Mouse (Mus musculus): ENCODE measurements at regions not wholly inside any gene's neighbourhood (a gene's known extent, or its start where the extent isn't known, plus 50 kb on each side); places are given as distances from the start of the nearest gene placed in this dataset.
A peak's percentile ranks its signal among the peaks of the same experiment; 100 is the strongest.

GRCm38 (mm10) chr12:30510861-30511260, 73.4 kb upstream of the Tmem18 start:
- no peak for DNase-seq

- no peak for DNase-seq
Measured at GRCm38 (mm10) chr12:30483370-30483769, 100.9 kb upstream of the Tmem18 start.

DNA sequence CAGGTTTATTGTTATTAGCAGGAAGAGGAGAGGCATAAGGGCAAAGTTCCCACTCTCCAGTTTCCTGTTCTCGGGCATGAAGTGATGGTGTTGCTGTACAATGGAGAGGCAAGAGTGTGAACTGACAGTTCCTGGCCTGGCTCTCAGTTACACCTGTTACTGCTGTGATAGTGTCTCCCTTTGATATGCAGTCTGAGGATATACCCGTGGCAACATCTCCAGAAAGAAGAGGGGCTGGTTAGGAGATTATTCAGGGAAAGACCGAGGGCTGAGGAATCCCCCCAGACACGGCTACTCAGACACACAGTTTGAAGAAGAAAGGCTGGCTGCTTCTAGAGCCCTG, 100.3 kb upstream of the Sntg2 start:
- DNase-seq: no peak

DNA sequence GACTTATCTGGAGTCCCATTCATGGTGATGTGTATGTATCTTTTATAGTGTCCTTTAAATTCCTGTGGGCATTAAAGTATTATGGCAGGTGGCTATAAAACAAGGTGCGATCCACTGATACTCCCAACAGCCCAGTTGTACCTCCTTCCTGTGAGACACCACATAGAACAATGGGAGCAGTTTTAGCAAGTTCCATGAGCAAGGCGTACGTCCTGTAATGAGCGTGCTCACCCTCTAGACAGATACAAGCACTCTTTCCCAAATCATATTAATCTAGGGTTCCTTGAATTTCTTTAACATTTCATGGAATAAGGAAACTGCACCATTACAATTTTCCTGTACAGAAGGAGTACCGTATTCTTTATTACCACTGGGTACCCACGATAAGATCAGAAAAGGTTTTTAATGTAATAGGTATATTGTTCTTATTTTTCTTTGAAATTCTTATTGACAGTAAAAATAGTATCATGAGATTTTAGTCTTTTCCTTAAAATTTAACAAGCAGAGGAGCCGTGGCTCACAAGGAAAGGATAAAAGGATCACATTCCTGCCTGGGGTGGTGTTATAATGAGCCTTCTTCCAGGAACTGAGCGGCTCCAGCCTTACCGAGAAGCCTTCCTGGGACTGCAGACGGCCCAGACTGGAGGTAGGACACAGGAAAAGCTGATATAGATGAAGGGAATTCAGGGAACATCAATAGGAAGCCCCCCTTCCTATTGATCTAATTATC, 99.7 kb upstream of the Sntg2 start:
- DNase-seq: no peak

- DNase-seq: no peak
Measured at GRCm38 (mm10) chr12:30467186-30467585, 94.0 kb upstream of the Sntg2 start.

DNA sequence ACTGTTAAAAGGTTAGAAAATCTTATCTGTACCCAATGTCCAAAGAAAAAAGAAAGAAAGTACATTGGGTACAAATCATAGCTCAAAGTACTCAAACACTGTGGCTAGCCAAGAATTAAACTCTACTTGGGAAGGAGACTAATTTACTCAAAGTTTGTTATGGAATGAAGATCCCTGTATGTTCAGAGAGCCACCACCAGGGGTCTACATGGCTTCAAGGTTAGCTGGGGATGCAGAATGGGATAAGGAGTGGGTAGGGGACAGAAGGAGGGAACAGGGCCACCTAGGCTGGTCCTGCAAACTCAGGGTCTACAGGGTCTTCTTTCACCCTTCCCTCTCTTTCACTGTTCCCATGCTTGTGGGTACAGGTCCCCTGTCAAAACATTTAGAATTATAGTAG, 77.4 kb upstream of the Sntg2 start:
- DNase-seq: peak; percentile 27

- no peak for DNase-seq
Measured at GRCm38 (mm10) chr12:30434892-30435291, 61.7 kb upstream of the Sntg2 start.

GRCm38 (mm10) chr12:30432861-30433260, 59.7 kb upstream of the Sntg2 start:
- no peak for DNase-seq

DNA sequence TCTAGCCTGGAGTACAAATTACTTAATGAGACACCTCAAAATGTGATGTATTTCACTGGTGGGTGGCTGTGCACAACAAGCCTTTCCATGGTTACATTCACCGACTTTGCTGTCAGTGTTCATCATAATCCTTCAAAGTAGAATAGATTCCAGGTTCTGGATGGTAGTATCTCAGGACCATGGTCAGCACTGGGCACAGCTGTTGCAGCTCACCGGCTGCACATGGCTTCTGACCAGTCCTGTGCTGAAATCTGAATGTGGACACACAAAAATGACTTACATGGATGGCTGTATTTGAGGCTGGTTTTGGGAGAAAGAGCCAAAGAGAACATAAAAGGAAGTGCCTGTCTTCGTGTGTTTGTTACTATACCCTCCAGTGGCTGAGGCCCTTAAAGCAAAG, 57.5 kb upstream of the Sntg2 start:
- peak; percentile 29 for DNase-seq

GRCm38 (mm10) chr12:30425301-30425700, 52.1 kb upstream of the Sntg2 start:
- DNase-seq: no peak

Data from kidney, postnatal 10 days (tissue).